Mouse (Mus musculus): ENCODE results near the gene Plekhg4.

The Plekhg4 gene

GRCm38 (mm10) chr8:105373032-105373431 is at the start of gene Plekhg4:
Gene Plekhg4 (plus strand): TSS chr8:105373274.
- no peak for DNase-seq (ENCODE audit: low spot score)

DNA sequence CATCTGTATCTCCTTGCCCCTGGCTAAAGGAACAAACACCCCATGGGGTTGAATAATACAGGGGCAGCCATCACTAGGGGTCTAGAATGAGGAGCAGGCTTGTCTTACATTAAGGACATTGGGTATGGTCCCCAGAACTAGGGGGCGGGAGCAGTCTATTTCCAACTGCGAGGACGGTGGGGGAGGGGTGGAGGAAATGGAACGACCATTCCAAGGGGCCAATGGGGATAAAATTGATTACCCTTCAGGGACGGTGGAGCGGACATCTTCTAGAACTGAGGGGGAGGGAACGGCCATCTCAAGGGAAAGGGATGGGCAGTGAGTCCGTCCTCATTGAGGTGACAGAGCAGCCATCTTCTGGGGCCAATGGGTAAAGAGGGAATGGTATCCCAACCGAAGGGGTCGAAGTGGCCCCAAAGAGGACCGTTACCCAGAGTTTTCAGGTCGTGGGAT is 47.4 kb upstream of the Plekhg4 start:
- no peak for DNase-seq (ENCODE audit: low spot score)

DNA sequence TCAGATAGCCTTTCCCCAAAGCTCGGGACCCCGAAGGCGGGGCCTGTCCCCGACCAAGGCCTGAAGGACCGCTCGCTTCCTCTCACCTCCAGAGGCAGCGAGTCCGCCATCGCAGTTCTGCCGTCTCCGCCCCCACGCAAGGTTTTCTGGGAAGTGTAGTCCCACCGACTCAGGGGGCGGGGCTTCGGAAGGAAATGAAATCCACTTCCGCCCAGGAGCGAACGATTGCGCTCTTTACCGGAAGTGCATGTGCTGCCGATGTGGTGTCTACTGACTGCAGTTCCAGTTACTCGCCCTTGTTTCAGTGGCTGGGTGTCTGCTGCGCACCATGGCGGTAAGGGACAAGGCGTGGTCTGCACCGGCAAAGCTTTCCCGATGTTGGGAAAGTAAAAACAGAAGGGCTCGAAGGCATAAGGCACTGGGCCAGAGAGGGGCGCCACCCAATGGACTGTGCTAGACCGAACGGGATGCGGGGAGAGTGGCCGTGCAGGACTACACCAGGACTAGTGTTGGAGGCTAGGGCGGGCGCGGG is 46.9 kb upstream of the Plekhg4 start, which contains the start of the genes Lrrc29 and Tmem208:
Gene Lrrc29, minus strand, starts transcription at position 138 of the 532 bp plus-strand sequence.
Gene Tmem208, plus strand, starts transcription at position 214 of the 532 bp plus-strand sequence.
- DNase-seq (ENCODE audit: low spot score), result peak; percentile 97

GRCm38 (mm10) chr8:105326968-105327367 is 46.1 kb upstream of the Plekhg4 start:
- DNase-seq (ENCODE audit: low spot score), result no peak

DNA sequence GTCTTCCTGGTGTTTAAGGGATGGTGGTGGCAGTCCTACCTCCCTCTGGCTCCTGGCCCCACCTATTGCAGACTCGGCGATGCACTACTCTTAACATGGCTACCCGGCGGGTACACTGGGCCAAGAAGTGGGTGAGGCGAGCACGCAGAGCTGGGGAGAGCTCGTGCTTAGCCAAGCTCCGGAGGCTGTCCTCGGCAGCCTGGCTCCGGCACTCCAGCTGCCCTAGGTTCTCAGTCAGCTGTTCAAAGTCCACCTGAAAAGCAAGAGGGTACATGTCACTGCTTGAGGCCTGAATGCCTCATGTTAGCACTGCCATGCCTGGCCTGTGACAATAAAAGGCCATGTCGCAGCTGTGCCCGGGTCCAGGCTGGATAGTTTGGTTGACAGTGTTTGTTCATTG is 42.7 kb upstream of the Plekhg4 start:
- DNase-seq (ENCODE audit: low spot score), result no peak

DNA sequence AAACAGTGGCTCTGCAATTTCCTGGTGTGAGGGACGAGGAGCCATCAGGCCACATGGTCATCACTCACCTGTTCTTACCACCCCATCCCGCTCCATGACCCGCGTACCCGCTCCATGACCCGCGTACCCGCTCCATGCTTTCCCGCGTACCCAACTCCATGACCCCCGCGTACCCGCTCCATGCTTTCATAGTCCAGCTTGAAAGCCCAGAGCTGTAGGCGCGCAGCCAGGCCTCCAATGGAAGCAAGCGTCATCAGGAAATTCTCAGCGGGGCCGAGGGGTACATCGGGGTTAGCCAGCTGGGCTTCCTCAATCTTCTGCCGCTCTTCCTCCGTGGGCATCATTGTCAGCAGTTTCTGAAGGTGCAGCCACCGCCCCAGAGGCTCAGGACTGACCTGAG is 41.6 kb upstream of the Plekhg4 start:
- DNase-seq (ENCODE audit: low spot score), result no peak

DNA sequence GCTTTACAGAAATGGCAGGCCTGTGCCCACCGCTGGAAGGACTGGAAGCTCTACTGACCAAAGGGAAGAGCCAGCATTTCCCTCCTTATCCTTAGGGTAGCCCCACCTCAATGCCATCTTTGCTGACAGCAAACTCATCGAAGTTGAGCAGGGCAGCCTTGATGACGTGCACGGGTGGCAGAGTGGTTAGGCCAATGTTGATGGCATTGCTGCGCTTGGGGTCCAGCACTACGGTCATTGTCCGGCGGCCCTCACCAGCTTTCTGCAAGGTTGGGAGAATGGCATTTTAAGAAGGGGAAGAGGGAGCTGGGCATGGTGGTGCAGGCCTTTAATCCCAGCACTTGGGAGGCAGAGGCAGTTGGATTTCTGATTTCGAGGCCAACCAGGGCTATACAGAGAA is 41.1 kb upstream of the Plekhg4 start:
- DNase-seq (ENCODE audit: low spot score), result no peak

- DNase-seq (ENCODE audit: low spot score), result no peak
Measured at GRCm38 (mm10) chr8:105332523-105332922, 40.6 kb upstream of the Plekhg4 start.

DNA sequence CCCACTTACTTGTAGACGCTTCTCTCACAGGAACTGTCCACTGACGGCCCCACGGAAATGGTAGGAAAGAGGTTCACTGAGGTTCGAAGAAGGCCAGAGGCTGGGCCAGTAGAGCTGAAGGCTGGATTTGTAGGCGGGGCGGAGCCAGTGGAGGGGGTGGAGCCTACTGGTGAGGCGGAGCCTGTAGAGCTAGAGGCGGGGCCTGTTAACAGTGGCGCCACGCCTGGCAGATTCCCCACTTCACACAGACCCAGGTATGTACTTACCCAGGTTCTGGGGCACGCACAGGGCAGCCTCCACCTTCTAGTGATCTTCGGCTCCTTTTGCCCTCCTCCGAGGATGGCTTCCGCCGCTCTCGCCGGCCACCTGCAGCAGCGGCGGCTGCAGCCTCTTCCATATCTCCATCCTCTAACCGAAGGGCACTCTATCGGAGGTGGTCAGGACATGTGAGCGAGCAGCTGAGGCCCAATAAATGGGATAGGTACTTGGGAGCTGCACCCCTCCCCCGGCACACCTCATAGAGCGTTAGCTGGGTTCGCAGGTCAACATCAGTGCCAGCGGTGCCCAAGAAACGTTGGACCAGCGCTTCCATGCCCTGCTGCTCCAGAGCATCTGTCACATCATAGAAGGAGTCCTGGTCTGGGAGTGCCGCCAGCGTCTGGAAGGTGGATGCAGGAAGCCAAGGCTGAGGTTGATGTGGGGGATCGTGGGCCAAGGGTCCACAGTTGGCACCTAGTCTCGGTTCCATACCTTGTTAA is 36.5 kb upstream of the Plekhg4 start:
- DNase-seq (ENCODE audit: low spot score), result no peak

GRCm38 (mm10) chr8:105338992-105339391 is 34.1 kb upstream of the Plekhg4 start:
- DNase-seq (ENCODE audit: low spot score), result no peak

- DNase-seq (ENCODE audit: low spot score), result no peak
Measured at GRCm38 (mm10) chr8:105339886-105340635, 33.0 kb upstream of the Plekhg4 start.

- DNase-seq (ENCODE audit: low spot score), result no peak
Measured at GRCm38 (mm10) chr8:105341399-105341798, 31.7 kb upstream of the Plekhg4 start.

GRCm38 (mm10) chr8:105342768-105343167 is 30.3 kb upstream of the Plekhg4 start:
- DNase-seq (ENCODE audit: low spot score), result no peak

DNA sequence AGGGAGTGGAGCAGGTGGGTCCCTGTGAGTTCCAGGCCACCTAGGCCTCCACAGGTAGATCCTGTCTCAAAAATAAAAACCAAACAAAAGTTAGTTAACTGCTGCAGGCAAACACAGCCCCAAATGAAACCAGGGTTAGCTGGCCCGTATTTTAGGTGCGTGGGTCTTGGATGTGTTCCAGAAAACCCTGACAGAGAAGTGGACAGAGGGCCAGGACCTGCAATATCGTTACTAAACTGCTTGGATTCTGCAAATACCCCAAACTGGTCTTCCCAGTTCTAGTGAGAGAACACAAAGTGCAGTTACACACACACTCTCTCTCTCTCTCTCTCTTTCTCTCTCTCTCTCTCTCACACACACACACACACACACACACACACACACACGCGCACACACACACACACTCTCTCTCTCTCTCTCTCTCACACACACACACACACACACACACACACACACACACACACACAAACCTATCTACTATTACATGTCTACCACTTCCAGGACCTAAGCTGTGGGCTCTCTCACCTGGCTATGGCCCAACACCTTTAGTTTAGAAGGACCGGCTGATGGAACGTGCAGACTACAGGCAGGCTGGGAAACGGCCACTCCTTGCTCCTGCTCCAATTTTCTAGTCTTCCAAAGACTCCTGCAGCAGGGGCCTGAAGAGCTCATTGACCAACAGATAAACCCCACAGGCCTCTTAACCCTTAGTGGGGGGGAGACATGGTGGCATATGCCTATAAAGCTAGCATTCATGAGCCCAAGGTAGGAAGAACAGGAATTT is 29.1 kb upstream of the Plekhg4 start:
- no peak for DNase-seq (ENCODE audit: low spot score)

DNA sequence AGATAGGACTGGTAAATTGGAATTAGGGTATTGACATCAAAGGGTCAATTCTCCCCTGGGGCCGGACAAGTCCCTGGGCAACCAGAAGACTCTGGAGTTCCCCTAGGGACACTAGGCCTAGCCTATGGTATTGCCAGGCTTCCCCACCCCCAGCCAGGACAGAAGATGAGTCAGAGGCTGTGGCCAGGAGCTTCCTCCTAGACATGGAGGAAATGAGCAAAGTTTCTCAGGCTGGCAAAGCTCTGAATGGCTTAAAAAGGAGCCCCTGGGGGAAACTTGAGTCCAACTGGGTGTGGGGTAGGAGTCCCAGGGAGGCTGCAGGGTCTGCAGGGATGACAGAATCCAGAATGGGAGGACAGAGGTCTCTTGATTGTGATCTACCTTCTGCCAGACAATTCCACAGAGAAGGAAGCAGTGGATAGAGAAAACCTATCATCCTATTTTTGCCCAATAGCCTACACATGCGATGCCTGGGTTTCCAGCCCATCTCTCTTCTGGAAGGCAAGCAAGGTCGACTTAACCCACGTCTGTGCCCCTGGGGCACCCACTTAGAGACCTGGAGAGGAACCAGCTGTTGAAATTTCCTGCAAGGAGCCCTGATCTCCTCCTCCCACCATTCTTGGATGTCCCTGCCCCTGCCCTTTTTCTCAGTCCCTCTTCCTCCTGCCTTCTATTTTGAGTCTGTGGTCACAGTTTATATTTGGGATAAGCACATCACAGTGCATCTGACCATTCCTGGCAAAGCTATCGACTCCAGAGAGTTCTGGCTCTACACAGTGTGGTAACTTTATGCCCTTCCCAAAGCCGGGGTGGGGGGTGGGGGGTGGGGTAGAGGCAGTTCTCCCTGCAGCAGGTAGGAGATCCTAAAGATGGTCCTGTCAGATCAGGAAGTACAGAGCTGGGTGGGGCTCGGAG is 27.8 kb upstream of the Plekhg4 start:
- DNase-seq (ENCODE audit: low spot score), result no peak

DNA sequence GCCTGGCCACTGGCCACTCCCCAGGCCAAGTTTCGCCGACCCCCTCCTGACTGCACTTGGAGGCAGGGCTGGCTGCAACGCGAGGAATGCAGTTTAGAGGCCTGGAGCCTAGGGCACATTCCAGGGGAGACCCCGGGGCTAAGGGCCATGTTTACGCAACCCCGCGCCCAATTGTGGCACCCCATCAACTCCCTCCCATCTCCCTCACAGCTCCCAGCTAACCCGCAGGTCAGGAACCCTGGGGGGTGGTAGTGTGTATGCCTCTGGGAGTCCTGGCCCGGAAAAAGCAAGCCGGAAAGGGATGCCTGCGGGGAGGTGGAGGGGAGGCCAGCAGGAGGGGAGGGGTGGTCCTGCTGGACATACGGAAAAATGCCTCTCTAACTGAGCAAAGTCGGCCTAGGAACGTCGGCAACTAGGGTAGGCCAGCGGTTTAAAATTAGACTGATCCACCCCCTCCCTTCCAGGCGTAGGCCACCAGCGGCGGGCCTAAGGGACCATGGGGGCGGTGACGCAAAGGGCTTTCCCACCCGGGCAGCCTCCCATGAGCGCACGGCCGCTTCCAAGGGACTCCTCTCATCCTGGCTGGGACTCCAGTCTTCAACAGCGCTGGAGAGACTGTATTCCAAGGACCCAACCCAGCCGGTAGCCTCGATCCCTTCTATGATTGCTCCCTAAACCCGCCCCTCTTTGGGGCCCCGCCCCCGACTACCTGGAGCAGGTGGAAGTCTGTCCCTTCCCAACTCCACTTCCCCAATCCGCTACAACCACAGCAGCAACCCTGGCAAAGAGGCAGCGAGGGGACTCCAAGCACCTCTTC is 26.3 kb upstream of the Plekhg4 start:
- DNase-seq (ENCODE audit: low spot score), result no peak

DNA sequence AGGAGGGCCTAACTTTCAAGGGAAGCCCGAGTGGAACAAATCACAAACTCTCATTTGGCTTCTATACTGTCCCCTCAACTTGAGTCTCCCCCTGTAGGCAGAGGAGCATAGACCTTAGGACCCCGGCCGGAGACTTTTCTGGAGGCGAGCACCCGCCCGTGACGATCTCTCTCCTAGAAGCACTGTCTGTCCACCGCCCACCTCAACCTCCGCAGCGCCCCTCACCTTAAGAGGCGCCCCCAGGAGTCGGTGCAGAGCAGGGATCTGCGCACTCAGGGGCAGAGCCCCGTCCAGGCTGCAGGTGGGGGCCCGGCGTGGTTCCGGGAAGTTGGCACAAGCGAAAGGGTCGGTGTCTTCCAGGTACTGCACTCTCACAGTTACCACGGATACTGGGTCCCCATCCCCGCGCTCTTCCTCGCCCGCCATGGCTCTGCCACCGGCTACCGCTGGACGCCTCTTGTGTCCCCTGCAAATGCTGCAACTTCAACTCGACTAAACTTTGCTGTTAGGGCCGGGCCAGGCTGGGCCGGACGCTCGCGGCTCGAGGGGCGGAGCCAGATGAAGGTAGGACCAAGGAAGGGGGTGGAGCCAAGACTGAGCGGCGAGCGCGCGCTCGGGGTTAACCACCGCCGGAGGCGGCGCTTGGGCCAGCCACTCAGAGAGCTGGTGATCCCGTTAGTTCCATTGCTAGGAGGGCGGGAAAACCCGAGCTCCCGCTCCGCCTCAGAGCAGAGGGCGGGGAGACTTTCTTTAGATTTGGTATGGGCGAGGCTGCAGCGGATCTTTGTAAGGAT is 25.4 kb upstream of the Plekhg4 start, which contains the start of gene Fhod1:
Gene Fhod1, minus strand, starts transcription at position 526 of the 794 bp plus-strand sequence.
- peak; percentile 82 for DNase-seq (ENCODE audit: low spot score)

DNA sequence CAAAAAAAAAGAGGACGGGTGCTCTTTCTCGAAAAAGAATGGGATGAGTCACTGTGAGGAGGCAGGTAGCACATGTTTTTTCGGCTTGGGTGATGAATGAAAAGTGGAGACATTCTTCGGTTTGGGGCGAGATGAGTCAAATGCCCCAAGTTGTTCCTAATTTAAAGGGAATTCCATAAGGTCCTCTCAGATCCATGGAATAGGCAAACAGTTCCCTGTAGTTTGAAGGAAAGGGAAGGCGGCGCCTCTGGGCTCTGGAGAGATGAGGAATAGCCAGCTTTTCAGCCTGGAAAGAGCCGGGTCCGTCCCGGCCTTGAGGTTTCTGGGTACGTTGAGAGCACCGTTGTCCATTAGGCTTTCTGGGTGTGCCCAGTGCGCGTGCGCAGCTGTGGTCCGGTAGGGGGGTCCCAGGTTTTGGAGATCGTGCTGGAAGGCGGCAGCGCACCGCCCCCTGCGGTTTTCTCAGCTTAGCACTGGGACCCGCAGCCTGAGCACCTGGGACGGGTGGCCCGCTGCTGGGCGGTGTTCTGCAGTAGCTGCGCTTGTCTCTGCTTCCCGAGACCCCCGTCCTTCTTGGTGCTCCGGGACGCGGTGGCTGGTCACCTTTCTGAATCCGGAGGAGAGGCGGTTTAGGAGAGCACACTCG is 24.5 kb upstream of the Plekhg4 start, which contains the start of gene Slc9a5:
Gene Slc9a5, plus strand, starts transcription at position 394 of the 646 bp plus-strand sequence.
- DNase-seq (ENCODE audit: low spot score), result no peak
